Mouse (Mus musculus) cerebellum, adult 2 months (tissue): ENCODE measurements around the gene Tent5c. TPM values are rescaled to one million over a fixed set of nuclear protein-coding genes. Genes with fewer than 3 reads are reported as not detected.

ENCODE experiments used
- DNase-seq, 2 experiments: peaks; one replicate each; pipeline ENCODE4 v3.0.0; 2021
- H3K27ac ChIP-seq: fragments of 200-500 bp; 2 replicates; pipeline ENCODE4 v1.5.1; 2012; ENCODE audit warnings: low read length, control low read depth, inconsistent platforms; ENCODE audit not compliant: insufficient read depth
- H3K27me3 ChIP-seq: fragments of 200-500 bp; 2 replicates; pipeline ENCODE4 v1.6.1; 2012; ENCODE audit warnings: inconsistent platforms, mild to moderate bottlenecking, low read length, moderate library complexity; ENCODE audit not compliant: control insufficient read depth, insufficient read depth
- H3K4me1 ChIP-seq: fragments of 200-500 bp; 2 replicates; pipeline ENCODE4 v1.6.1; 2011; ENCODE audit warnings: low read length; ENCODE audit not compliant: control insufficient read depth, insufficient read depth
- H3K4me3 ChIP-seq: fragments of 200-500 bp; replicated peaks from 2 replicates; pipeline ENCODE3; 2011; ENCODE audit warnings: mild to moderate bottlenecking, low read depth, low read length, control low read depth; ENCODE audit not compliant: insufficient read depth
- CTCF ChIP-seq: fragments of 200-500 bp; IDR thresholded peaks from 2 replicates; pipeline ENCODE4 v1.5.1; 2011; ENCODE audit warnings: low read depth, mild to moderate bottlenecking, control low read depth, low read length, moderate library complexity, borderline replicate concordance; ENCODE audit not compliant: insufficient read depth
- POLR2A ChIP-seq: fragments of 200-500 bp; IDR thresholded peaks from 2 replicates; pipeline ENCODE4 v1.6.1; 2011; ENCODE audit warnings: low read length, control low read depth, borderline replicate concordance; ENCODE audit not compliant: insufficient read depth
- WGBS: fragments of 180-500 bp; shearing (Covaris S2); methylation state at CpG from one replicate; pipeline ENCODE4 v1.1.7; 2018; 5-methylcytosine and 5-hydroxymethylcytosine counted together
- polyA plus RNA-seq: library from polyadenylated mRNA; depleted of rRNA; stranded (reverse); fragments of >200 nt; gene quantifications from 2 replicates; pipeline ENCODE4 v1.2.3, GENCODE M21; 2012; rRNA removed

Tent5c gene
- polyA plus RNA-seq: 0.81 and 0.88 TPM in 2 replicates

DNA sequence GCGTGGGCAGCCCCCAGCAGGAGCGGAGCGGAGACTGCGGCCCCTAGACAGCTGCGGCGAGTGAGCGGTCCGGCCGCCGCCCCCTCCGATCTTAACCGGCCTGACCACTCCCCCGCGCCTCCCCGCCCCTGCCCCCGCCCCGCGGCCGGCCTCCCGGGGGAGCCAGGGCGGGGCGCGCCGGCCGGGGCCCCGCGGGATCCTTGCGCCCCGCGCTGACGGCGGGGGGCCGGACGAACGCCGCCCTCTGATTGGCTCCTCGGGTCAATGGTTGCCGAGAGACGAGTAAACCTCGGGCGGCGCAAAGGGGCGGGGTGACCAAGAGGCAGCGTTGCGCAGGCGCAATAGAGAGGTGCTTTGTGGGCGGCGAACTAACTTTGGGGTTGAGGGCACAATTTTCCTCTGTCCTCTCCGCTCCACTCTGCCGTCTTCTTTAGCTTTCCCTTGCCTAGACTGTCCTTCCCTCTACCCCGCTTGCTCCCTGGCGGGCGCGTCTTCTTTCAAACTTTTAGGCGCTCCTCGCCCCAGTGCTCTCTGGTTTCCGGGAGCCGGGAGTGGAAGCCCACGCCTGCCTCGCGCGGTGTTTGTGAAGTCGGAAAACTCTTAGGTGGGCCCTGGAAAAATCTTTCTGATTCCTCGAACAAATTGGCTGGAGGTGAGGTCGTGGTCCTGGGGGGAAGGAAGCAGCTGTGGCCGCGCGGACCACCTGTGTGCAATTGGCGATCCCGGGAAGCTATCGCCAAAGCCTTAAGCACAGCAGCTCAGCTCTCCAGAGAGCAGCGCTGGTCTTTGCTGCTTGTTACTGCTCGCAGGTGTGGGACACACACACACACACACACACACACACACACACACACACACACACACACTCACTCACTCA is at the start of gene Tent5c:
Gene Tent5c, minus strand, starts transcription at position 192 of the 877 bp plus-strand sequence.
- peak within 1 kb of the TSS; percentile 53 for H3K4me3 ChIP-seq
- no peak for TF ChIP-seq POLR2A
- no peak for TF ChIP-seq CTCF
- peak; percentile 70 to 71 for DNase-seq
- under 1% methylated on average over 69 of the region's 73 CpGs for WGBS
- no peaks in the 10 kb centered on the region for H3K4me1 ChIP-seq
- H3K27ac ChIP-seq: no peak within 1 kb of the TSS
- no peaks in the 10 kb centered on the region; the same call in 1 of the 2 replicates for H3K27me3 ChIP-seq

DNA sequence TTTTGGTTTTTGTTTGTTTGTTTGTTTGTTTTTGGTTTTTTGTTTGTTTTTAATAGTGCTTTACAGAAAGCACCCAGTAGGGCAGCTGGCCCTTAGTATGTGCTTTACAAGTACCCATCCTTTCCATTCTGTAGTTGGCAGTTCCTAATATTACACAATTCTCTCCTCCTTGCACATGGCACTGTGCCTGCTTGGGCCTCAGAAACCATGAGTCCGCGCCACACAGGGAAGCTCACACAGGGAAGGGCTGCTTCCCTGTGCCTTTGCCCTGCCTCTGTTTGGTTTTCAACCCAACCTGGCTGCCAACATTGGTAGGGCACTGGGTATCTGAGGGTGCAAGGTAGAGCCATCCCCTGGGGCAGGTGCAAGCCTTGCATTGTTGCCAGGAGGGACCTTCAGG is 47.6 kb upstream of the Tent5c start:
- no peak for DNase-seq
- Histone ChIP-seq H3K27me3 (no peaks in the 10 kb centered on the region), H3K27ac (no peak overlapping the region), H3K4me3 (no peak overlapping the region), H3K4me1 (no peaks in the 10 kb centered on the region)
- WGBS: 87% methylated on average over 2 of the region's 2 CpGs
- TF ChIP-seq CTCF: no peak
- TF ChIP-seq POLR2A: no peak

DNA sequence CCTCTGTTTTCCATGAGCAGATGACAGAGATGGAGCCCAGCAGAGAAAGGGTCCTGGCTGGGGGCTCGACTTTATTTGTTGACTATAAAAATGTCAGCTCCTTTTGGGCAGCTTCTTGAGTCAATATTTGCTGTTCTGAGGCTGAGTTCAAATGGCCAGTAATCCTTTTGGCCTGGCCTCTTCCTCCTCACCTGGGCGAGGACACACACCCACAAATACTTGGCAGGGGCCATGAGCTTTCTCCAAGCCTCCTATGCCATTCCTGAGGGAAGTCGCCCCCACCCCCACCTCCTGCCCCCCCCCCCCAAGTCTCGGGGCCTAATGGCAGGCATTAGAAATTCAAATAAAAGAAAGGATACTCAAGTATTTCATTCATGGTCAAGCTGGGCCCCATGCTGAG is 46.8 kb upstream of the Tent5c start:
- DNase-seq: no peak
- 67% methylated on average over 4 of the region's 4 CpGs for WGBS
- no peak overlapping the region for H3K4me3 ChIP-seq
- no peak overlapping the region for H3K27ac ChIP-seq
- TF ChIP-seq CTCF: no peak
- no peak for TF ChIP-seq POLR2A
- H3K27me3 ChIP-seq: no peaks in the 10 kb centered on the region
- H3K4me1 ChIP-seq: no peaks in the 10 kb centered on the region

DNA sequence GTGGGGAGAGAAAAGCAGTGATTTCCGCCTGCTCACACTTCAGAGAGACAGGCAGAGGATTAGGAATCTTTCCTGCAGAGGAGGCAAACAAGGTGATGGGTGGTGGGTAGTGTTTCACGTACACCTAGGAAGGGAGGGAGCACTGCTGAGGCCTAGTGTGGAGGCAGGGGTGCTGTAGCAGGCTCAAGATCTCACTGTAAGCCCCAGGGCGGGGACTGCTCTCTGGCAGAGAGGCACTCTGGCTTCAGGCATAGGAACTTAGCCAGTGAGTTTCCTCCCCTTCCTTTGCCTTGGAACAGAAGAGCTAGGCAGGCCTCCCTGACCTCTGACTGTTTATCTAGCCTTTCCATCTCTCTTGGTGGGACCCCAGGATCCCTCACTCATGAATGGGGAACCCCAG is 46.2 kb upstream of the Tent5c start:
- whole genome bisulfite sequencing: 80% methylated on average over 3 of the region's 3 CpGs
- TF ChIP-seq CTCF (no peak), POLR2A (no peak)
- H3K27me3 ChIP-seq: no peaks in the 10 kb centered on the region
- no peak for DNase-seq
- no peaks in the 10 kb centered on the region for H3K4me1 ChIP-seq
- no peak overlapping the region for H3K4me3 ChIP-seq
- no peak overlapping the region for H3K27ac ChIP-seq

DNA sequence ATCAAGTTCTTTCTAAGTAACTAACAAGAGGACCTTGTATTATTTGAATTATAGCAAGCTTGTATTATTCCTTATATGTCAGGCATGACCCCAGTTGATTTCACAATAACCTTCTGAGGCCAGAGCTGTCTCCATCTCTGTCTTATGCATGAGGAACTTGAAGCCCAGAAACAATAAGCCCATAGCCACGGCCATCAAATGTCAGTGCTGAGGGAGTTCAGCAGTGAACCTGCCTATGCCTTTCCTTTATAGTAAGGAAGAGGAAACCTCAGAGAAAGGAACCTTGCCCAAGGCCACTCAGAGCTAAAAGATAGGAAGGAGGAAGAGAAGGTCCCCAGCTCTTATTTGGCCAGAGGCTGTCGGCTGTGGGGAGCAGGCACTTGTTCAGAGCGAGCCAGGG is 45.3 kb upstream of the Tent5c start:
- WGBS: 75% methylated on average over 3 of the region's 3 CpGs
- Histone ChIP-seq H3K27me3 (no peaks in the 10 kb centered on the region), H3K27ac (no peak overlapping the region), H3K4me1 (no peaks in the 10 kb centered on the region), H3K4me3 (no peak overlapping the region)
- DNase-seq: no peak
- TF ChIP-seq POLR2A: no peak
- no peak for TF ChIP-seq CTCF

DNA sequence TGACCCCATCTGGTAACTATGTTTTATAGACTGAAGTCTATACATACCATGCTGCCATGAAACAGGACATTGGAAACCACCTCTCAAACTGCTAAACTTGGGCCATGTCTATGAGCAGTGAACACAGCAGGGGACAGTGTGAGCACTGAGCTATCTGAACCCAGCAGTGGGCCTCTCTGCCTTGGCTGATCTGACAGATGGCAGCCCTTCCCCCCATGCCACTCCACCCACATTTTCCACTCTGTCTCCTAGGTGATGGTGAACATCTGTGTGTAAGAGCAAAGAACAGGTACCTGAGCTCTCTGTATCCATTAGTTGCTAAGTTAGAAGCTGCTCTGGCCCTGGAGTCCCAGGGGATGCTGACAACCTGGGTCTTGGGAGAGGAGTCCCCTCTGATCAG is 44.3 kb upstream of the Tent5c start:
- Histone ChIP-seq H3K27ac (no peak overlapping the region), H3K4me1 (no peaks in the 10 kb centered on the region), H3K4me3 (no peak overlapping the region), H3K27me3 (no peaks in the 10 kb centered on the region)
- DNase-seq: no peak
- TF ChIP-seq POLR2A: no peak
- TF ChIP-seq CTCF: no peak

DNA sequence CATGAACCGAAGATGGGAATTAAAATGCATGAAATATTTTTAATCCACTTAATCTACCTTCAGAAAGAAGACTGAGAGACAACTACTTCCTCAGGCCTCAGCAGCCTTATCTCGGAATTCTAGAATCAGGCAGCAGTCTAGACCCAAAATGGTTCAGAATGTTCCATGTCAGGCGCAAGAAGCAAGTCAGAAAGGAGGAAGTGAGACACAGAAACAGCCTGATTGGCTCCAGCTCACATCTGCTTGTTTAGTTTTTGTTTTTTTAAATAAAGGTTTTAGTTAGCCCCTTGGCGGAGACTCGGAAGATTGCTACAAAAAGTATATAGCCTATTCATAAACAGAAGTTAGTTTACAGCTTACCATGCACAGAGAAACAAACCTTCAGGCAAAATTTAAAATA is 41.8 kb upstream of the Tent5c start:
- H3K4me3 ChIP-seq: no peak overlapping the region
- H3K4me1 ChIP-seq: no peaks in the 10 kb centered on the region
- TF ChIP-seq CTCF: no peak
- no peak for TF ChIP-seq POLR2A
- no peak for DNase-seq
- H3K27me3 ChIP-seq: no peaks in the 10 kb centered on the region
- 94% methylated on average over 5 of the region's 5 CpGs for WGBS
- no peak overlapping the region for H3K27ac ChIP-seq

DNA sequence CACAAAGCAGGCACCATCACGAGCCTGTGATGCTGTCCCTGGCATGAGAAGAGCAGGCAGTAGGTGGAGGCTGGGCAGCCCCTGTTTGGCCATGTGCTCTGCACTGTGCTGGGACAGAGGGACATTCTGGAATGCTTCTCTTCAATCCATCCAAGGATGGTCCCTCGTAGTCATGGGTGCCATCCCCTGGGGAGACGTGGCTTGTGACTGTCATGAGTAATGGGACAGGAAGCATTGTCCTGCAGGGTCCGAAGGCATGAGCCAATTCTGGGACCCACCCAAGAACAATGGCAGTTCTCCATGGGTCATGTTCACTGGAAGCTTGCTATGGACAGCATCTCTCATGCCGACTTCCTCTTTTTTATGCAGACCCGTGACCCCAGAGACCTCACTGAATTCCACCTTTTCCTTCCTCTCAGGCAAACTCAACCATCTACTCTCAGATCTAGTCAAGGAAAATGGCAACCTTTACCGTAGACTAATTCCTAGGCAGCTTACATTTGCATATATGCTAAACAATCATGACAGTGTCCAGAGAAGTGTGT is 41.2 kb upstream of the Tent5c start:
- Histone ChIP-seq H3K27ac (no peak overlapping the region), H3K4me3 (no peak overlapping the region), H3K27me3 (no peaks in the 10 kb centered on the region), H3K4me1 (no peaks in the 10 kb centered on the region)
- 77% methylated on average over 7 of the region's 7 CpGs for WGBS
- TF ChIP-seq CTCF: no peak
- no peak for TF ChIP-seq POLR2A
- DNase-seq: no peak
